Mouse (Mus musculus): ENCODE results near the gene Dtx2. TPM values are rescaled to one million over a fixed set of nuclear protein-coding genes. Genes with fewer than 3 reads are reported as not detected.

Dtx2 gene
- polyA plus RNA-seq, 1 experiment: not detected

- WGBS: 81% methylated on average over 4 of the region's 4 CpGs
- H3K4me1 ChIP-seq (ENCODE audit: control insufficient read depth, insufficient read depth, low read length): peaks cover 6% of the 10 kb centered on the region
Observed at GRCm38 (mm10) chr5:136004537-136004936, 9.9 kb downstream of the Dtx2 start.

GRCm38 (mm10) chr5:136007745-136008144, 13.1 kb downstream of the Dtx2 start:
- Histone ChIP-seq H3K27ac (ENCODE audit: insufficient read depth, low read depth, low read length) (no peak overlapping the region), H3K4me3 (ENCODE audit: insufficient read depth, low read depth, low read length) (no peak overlapping the region), H3K4me1 (ENCODE audit: control insufficient read depth, insufficient read depth, low read length) (peaks cover 6% of the 10 kb centered on the region)
- TF ChIP-seq CTCF (IDR thresholded peaks at IDR 0.05; ENCODE audit: insufficient read depth, low read depth, low read length) (no peak), POLR2A (IDR thresholded peaks at IDR 0.05; ENCODE audit: insufficient read depth, low read depth, low read length) (no peak)
- 81% methylated on average over 7 of the region's 7 CpGs for WGBS

More at GRCm38 (mm10) chr5:136004537-136004936, 9.9 kb downstream of the Dtx2 start:
- no peak overlapping the region for H3K4me3 ChIP-seq (ENCODE audit: insufficient read depth, low read depth, low read length)
- H3K27ac ChIP-seq (ENCODE audit: insufficient read depth, low read depth, low read length): no peak overlapping the region
- TF ChIP-seq CTCF (IDR thresholded peaks at IDR 0.05; ENCODE audit: insufficient read depth, low read depth, low read length) (no peak), POLR2A (IDR thresholded peaks at IDR 0.05; ENCODE audit: insufficient read depth, low read depth, low read length) (no peak)

- Histone ChIP-seq H3K4me3 (ENCODE audit: insufficient read depth, low read depth, low read length) (no peak overlapping the region), H3K27ac (ENCODE audit: insufficient read depth, low read depth, low read length) (no peak overlapping the region), H3K4me1 (ENCODE audit: control insufficient read depth, insufficient read depth, low read length) (peaks cover 15% of the 10 kb centered on the region)
- TF ChIP-seq POLR2A (IDR thresholded peaks at IDR 0.05; ENCODE audit: insufficient read depth, low read depth, low read length) (no peak), CTCF (IDR thresholded peaks at IDR 0.05; ENCODE audit: insufficient read depth, low read depth, low read length) (no peak)
- 88% methylated on average over 10 of the region's 10 CpGs for WGBS
Observed at GRCm38 (mm10) chr5:136014877-136015276, 20.3 kb downstream of the Dtx2 start.

- H3K4me1 ChIP-seq (ENCODE audit: control insufficient read depth, insufficient read depth, low read length): peaks cover 16% of the 10 kb centered on the region
- no peak overlapping the region for H3K27ac ChIP-seq (ENCODE audit: insufficient read depth, low read depth, low read length)
- WGBS: 58% methylated on average over 10 of the region's 10 CpGs
- TF ChIP-seq CTCF (IDR thresholded peaks at IDR 0.05; ENCODE audit: insufficient read depth, low read depth, low read length): no peak
- TF ChIP-seq POLR2A (IDR thresholded peaks at IDR 0.05; ENCODE audit: insufficient read depth, low read depth, low read length): no peak
- no peak overlapping the region for H3K4me3 ChIP-seq (ENCODE audit: insufficient read depth, low read depth, low read length)
Observed at GRCm38 (mm10) chr5:136015586-136015985, 21.0 kb downstream of the Dtx2 start.

- no peak for TF ChIP-seq POLR2A (IDR thresholded peaks at IDR 0.05; ENCODE audit: insufficient read depth, low read depth, low read length)
- TF ChIP-seq CTCF (IDR thresholded peaks at IDR 0.05; ENCODE audit: insufficient read depth, low read depth, low read length): no peak
Observed at GRCm38 (mm10) chr5:136016014-136016876, 21.6 kb downstream of the Dtx2 start.

GRCm38 (mm10) chr5:136017262-136017661, 22.7 kb downstream of the Dtx2 start:
- Histone ChIP-seq H3K27ac (ENCODE audit: insufficient read depth, low read depth, low read length) (no peak overlapping the region), H3K4me1 (ENCODE audit: control insufficient read depth, insufficient read depth, low read length) (peaks cover 24% of the 10 kb centered on the region), H3K4me3 (ENCODE audit: insufficient read depth, low read depth, low read length) (no peak overlapping the region)
- 73% methylated on average over 6 of the region's 6 CpGs for WGBS
- no peak for TF ChIP-seq CTCF (IDR thresholded peaks at IDR 0.05; ENCODE audit: insufficient read depth, low read depth, low read length)
- TF ChIP-seq POLR2A (IDR thresholded peaks at IDR 0.05; ENCODE audit: insufficient read depth, low read depth, low read length): no peak

More at GRCm38 (mm10) chr5:136016014-136016876, 21.6 kb downstream of the Dtx2 start:
- H3K4me3 ChIP-seq (ENCODE audit: insufficient read depth, low read depth, low read length): no peak overlapping the region
- no peak overlapping the region for H3K27ac ChIP-seq (ENCODE audit: insufficient read depth, low read depth, low read length)
- peaks cover 18% of the 10 kb centered on the region for H3K4me1 ChIP-seq (ENCODE audit: control insufficient read depth, insufficient read depth, low read length)
- 57% methylated on average over 10 of the region's 10 CpGs for WGBS

GRCm38 (mm10) chr5:136018726-136019125, 24.1 kb downstream of the Dtx2 start:
- TF ChIP-seq POLR2A (IDR thresholded peaks at IDR 0.05; ENCODE audit: insufficient read depth, low read depth, low read length): no peak
- no peak for TF ChIP-seq CTCF (IDR thresholded peaks at IDR 0.05; ENCODE audit: insufficient read depth, low read depth, low read length)
- Histone ChIP-seq H3K27ac (ENCODE audit: insufficient read depth, low read depth, low read length) (no peak overlapping the region), H3K4me3 (ENCODE audit: insufficient read depth, low read depth, low read length) (no peak overlapping the region), H3K4me1 (ENCODE audit: control insufficient read depth, insufficient read depth, low read length) (peaks cover 24% of the 10 kb centered on the region)
- WGBS: 71% methylated on average over 2 of the region's 2 CpGs

GRCm38 (mm10) chr5:136019907-136020306, 25.3 kb downstream of the Dtx2 start:
- Histone ChIP-seq H3K4me1 (ENCODE audit: control insufficient read depth, insufficient read depth, low read length) (peaks cover 22% of the 10 kb centered on the region), H3K4me3 (ENCODE audit: insufficient read depth, low read depth, low read length) (no peak overlapping the region), H3K27ac (ENCODE audit: insufficient read depth, low read depth, low read length) (no peak overlapping the region)
- WGBS: 59% methylated on average over 1 of the region's 1 CpGs
- TF ChIP-seq POLR2A (IDR thresholded peaks at IDR 0.05; ENCODE audit: insufficient read depth, low read depth, low read length): no peak

- Histone ChIP-seq H3K27ac (ENCODE audit: insufficient read depth, low read depth, low read length) (no peak overlapping the region), H3K4me1 (ENCODE audit: control insufficient read depth, insufficient read depth, low read length) (peaks cover 8% of the 10 kb centered on the region), H3K4me3 (ENCODE audit: insufficient read depth, low read depth, low read length) (no peak overlapping the region)
- TF ChIP-seq POLR2A (IDR thresholded peaks at IDR 0.05; ENCODE audit: insufficient read depth, low read depth, low read length) (no peak), CTCF (IDR thresholded peaks at IDR 0.05; ENCODE audit: insufficient read depth, low read depth, low read length) (no peak)
- 77% methylated on average over 3 of the region's 3 CpGs for WGBS
Observed at GRCm38 (mm10) chr5:136025712-136026111, 31.1 kb downstream of the Dtx2 start.

Data from olfactory bulb, adult 2 months (tissue).